Mouse (Mus musculus): Measurements from ENCODE around the gene Cebpb. TPM values are rescaled to one million over a fixed set of nuclear protein-coding genes. Genes with fewer than 3 reads are reported as not detected.

Gene Cebpb
- polyA plus RNA-seq, 1 experiment from 2014 or later = 7.4 TPM

GRCm38 (mm10) chr2:167668426-167668825, 20.3 kb upstream of the Cebpb start:
- H3K27me3 ChIP-seq = peaks cover 15% of the 10 kb centered on the region
- no peak for ATAC-seq (ENCODE audit: low read depth)
- 74% methylated on average over 5 of the region's 5 CpGs for WGBS (ENCODE audit: insufficient replicate concordance)
- no peak overlapping the region for H3K4me2 ChIP-seq
- no peak overlapping the region for H3K27ac ChIP-seq
- no peak for DNase-seq
- peaks cover 26% of the 10 kb centered on the region for H3K4me1 ChIP-seq (replicated peaks)
- H3K4me3 ChIP-seq (replicated peaks) = no peak overlapping the region
- H3K9ac ChIP-seq = no peak overlapping the region
- no peaks in the 10 kb centered on the region for H3K9me3 ChIP-seq (replicated peaks)
- no peaks in the 10 kb centered on the region for H3K36me3 ChIP-seq

- Histone ChIP-seq H3K27ac (no peak overlapping the region), H3K4me2 (no peak overlapping the region), H3K9me3 (replicated peaks) (no peaks in the 10 kb centered on the region), H3K27me3 (peaks cover 15% of the 10 kb centered on the region), H3K36me3 (no peaks in the 10 kb centered on the region), H3K4me3 (replicated peaks) (no peak overlapping the region), H3K9ac (no peak overlapping the region), H3K4me1 (replicated peaks) (peaks cover 32% of the 10 kb centered on the region)
- ATAC-seq (ENCODE audit: low read depth) (no peak), DNase-seq (no peak)
- WGBS (ENCODE audit: insufficient replicate concordance) = 54% methylated on average over 4 of the region's 4 CpGs
These were observed 19.3 kb upstream of the Cebpb start for GRCm38 (mm10) chr2:167669398-167669797.

GRCm38 (mm10) chr2:167671101-167671633, 17.5 kb upstream of the Cebpb start:
- Histone ChIP-seq H3K27ac (peak overlapping the region; percentile 85; the same call in 1 of the 2 replicates), H3K9me3 (replicated peaks) (no peaks in the 10 kb centered on the region), H3K36me3 (no peaks in the 10 kb centered on the region), H3K27me3 (peaks cover 14% of the 10 kb centered on the region), H3K9ac (peak overlapping the region; percentile 3; the same call in 1 of the 2 replicates), H3K4me2 (peak overlapping the region; percentile 45), H3K4me1 (replicated peaks) (peaks cover 35% of the 10 kb centered on the region), H3K4me3 (replicated peaks) (0 out of 2 replicates have a peak overlapping the region, but pooled peaks have one; percentile 12)
- DNase-seq = no peak
- WGBS (ENCODE audit: insufficient replicate concordance) = 80% methylated on average over 5 of the region's 5 CpGs
- no peak for ATAC-seq (ENCODE audit: low read depth)

- Histone ChIP-seq H3K9me3 (replicated peaks) (no peaks in the 10 kb centered on the region), H3K4me1 (replicated peaks) (peaks cover 35% of the 10 kb centered on the region), H3K27me3 (peaks cover 15% of the 10 kb centered on the region), H3K4me3 (replicated peaks) (peak overlapping the region; percentile 12), H3K9ac (peak overlapping the region; percentile 55; the same call in 1 of the 2 replicates), H3K36me3 (no peaks in the 10 kb centered on the region), H3K4me2 (peak overlapping the region; percentile 45), H3K27ac (peak overlapping the region; percentile 85)
- ATAC-seq (ENCODE audit: low read depth) (peak; percentile 93), DNase-seq (peak; percentile 71)
- WGBS (ENCODE audit: insufficient replicate concordance) = 12% methylated on average over 13 of the region's 13 CpGs
These were observed 16.5 kb upstream of the Cebpb start for GRCm38 (mm10) chr2:167672212-167672685.

GRCm38 (mm10) chr2:167675120-167675909, 13.4 kb upstream of the Cebpb start:
- peaks cover 12% of the 10 kb centered on the region; the same call in 1 of the 2 replicates for H3K27me3 ChIP-seq
- H3K9me3 ChIP-seq (replicated peaks) = no peaks in the 10 kb centered on the region
- peaks cover 42% of the 10 kb centered on the region for H3K4me1 ChIP-seq (replicated peaks)
- H3K9ac ChIP-seq = no peak overlapping the region
- no peak overlapping the region for H3K4me3 ChIP-seq (replicated peaks)
- 35% methylated on average over 14 of the region's 14 CpGs for WGBS (ENCODE audit: insufficient replicate concordance)
- DNase-seq = no peak
- H3K36me3 ChIP-seq = no peaks in the 10 kb centered on the region
- no peak overlapping the region for H3K4me2 ChIP-seq
- no peak overlapping the region for H3K27ac ChIP-seq
- ATAC-seq (ENCODE audit: low read depth) = no peak

- DNase-seq (no peak), ATAC-seq (ENCODE audit: low read depth) (no peak)
- Histone ChIP-seq H3K9me3 (replicated peaks) (no peaks in the 10 kb centered on the region), H3K4me1 (replicated peaks) (peaks cover 17% of the 10 kb centered on the region), H3K36me3 (no peaks in the 10 kb centered on the region), H3K4me3 (replicated peaks) (no peak overlapping the region), H3K9ac (no peak overlapping the region), H3K4me2 (no peak overlapping the region), H3K27ac (no peak overlapping the region), H3K27me3 (peaks cover 12% of the 10 kb centered on the region; the same call in 1 of the 2 replicates)
- 40% methylated on average over 5 of the region's 5 CpGs for WGBS (ENCODE audit: insufficient replicate concordance)
These were observed 10.1 kb upstream of the Cebpb start for GRCm38 (mm10) chr2:167678600-167678999.

GRCm38 (mm10) chr2:167679902-167680430, 8.7 kb upstream of the Cebpb start:
- no peak overlapping the region for H3K27ac ChIP-seq
- ATAC-seq (ENCODE audit: low read depth) (peak; percentile 79), DNase-seq (peak; percentile 74)
- 1% methylated on average over 13 of the region's 13 CpGs for WGBS (ENCODE audit: insufficient replicate concordance)
- H3K36me3 ChIP-seq = no peaks in the 10 kb centered on the region
- peaks cover 13% of the 10 kb centered on the region for H3K4me1 ChIP-seq (replicated peaks)
- no peak overlapping the region for H3K4me3 ChIP-seq (replicated peaks)
- H3K4me2 ChIP-seq = no peak overlapping the region
- no peak overlapping the region for H3K9ac ChIP-seq
- H3K9me3 ChIP-seq (replicated peaks) = no peaks in the 10 kb centered on the region
- peaks cover 12% of the 10 kb centered on the region; the same call in 1 of the 2 replicates for H3K27me3 ChIP-seq

DNA sequence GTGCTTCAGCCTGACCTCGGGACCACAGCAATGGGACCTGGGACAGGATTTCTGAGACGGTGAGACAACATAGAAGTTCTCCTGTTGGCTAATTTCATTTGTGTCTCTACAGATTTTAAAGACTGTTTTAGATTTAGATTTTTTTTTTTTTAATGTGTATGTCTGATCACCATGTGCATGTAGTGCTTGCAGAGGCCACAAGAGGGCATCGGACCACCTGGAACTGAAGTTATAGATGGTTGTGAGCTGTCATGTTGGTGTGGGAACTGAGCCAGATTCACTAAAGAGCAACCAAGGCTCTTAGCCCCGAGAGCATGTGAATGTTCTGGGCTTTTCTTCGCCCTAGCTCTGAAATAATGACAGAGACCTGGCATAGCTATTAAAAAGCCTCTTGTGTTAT, 8.1 kb upstream of the Cebpb start:
- WGBS (ENCODE audit: insufficient replicate concordance) = 32% methylated on average over 5 of the region's 5 CpGs
- Histone ChIP-seq H3K9ac (no peak overlapping the region), H3K4me1 (replicated peaks) (peaks cover 11% of the 10 kb centered on the region), H3K36me3 (no peaks in the 10 kb centered on the region), H3K4me2 (no peak overlapping the region), H3K4me3 (replicated peaks) (no peak overlapping the region), H3K27ac (no peak overlapping the region), H3K9me3 (replicated peaks) (no peaks in the 10 kb centered on the region), H3K27me3 (peaks cover 12% of the 10 kb centered on the region)
- ATAC-seq (ENCODE audit: low read depth) = no peak
- peak; percentile 48 for DNase-seq

DNA sequence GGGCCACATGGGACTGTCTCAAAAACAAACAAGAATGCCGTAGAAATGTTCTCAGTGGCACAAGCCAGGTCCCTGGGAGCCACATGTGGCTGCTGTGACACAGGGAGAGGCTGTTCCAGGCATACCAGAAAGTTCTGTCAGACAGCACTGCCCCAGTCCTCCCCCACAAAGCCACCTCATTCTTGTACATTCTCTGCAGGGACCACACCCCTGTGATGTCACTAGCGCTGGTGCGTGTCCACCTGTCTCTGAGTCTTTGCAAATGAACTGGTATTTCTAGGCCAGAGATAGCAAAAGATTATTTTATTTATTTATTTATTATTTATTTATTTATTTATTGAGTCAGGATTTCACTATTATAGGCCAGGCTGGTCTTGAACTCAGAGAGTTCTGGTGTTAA, 5.0 kb upstream of the Cebpb start:
- no peaks in the 10 kb centered on the region for H3K36me3 ChIP-seq
- H3K27ac ChIP-seq = no peak overlapping the region
- peaks cover 15% of the 10 kb centered on the region for H3K27me3 ChIP-seq
- H3K4me3 ChIP-seq (replicated peaks) = no peak overlapping the region
- WGBS (ENCODE audit: insufficient replicate concordance) = 76% methylated on average over 3 of the region's 3 CpGs
- no peak overlapping the region for H3K4me2 ChIP-seq
- H3K4me1 ChIP-seq (replicated peaks) = peaks cover 37% of the 10 kb centered on the region
- H3K9me3 ChIP-seq (replicated peaks) = no peaks in the 10 kb centered on the region
- ATAC-seq (ENCODE audit: low read depth) (no peak), DNase-seq (no peak)
- H3K9ac ChIP-seq = no peak overlapping the region

GRCm38 (mm10) chr2:167685137-167685536, 3.6 kb upstream of the Cebpb start:
- H3K4me2 ChIP-seq = no peak overlapping the region
- peaks cover 28% of the 10 kb centered on the region for H3K27me3 ChIP-seq
- DNase-seq (peak; percentile 81), ATAC-seq (ENCODE audit: low read depth) (no peak)
- H3K4me3 ChIP-seq (replicated peaks) = no peak overlapping the region
- peaks cover 44% of the 10 kb centered on the region for H3K4me1 ChIP-seq (replicated peaks)
- H3K36me3 ChIP-seq = no peaks in the 10 kb centered on the region
- no peak overlapping the region for H3K27ac ChIP-seq
- WGBS (ENCODE audit: insufficient replicate concordance) = 10% methylated on average over 8 of the region's 8 CpGs
- no peaks in the 10 kb centered on the region for H3K9me3 ChIP-seq (replicated peaks)
- H3K9ac ChIP-seq = no peak overlapping the region

DNA sequence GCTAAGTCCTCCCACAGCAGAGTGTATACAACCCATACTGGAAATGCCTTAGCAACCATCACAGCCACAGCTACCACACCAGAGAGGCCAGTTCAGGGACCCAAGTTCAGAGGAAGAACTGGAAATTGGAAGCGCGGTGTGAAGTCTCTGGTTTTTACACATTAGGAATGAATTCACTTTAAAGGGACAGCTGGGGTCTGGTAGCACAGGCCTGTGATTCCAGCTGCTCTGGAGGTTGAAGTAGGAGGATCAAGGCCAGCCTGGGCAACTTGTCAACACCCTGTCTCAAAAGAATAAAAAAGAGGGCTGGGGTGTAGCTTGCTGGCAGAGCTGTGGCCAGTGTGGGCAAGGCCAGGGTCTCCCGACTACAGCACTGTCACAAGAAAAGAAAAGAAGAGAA, 2.9 kb upstream of the Cebpb start:
- DNase-seq (no peak), ATAC-seq (ENCODE audit: low read depth) (no peak)
- Histone ChIP-seq H3K27me3 (peaks cover 35% of the 10 kb centered on the region), H3K9ac (no peak overlapping the region), H3K9me3 (replicated peaks) (no peaks in the 10 kb centered on the region), H3K4me2 (no peak overlapping the region), H3K4me1 (replicated peaks) (peaks cover 46% of the 10 kb centered on the region), H3K27ac (no peak overlapping the region), H3K4me3 (replicated peaks) (no peak overlapping the region), H3K36me3 (no peaks in the 10 kb centered on the region)
- WGBS (ENCODE audit: insufficient replicate concordance) = 70% methylated on average over 3 of the region's 3 CpGs

All from liver, embryonic 13.5 days (tissue).